Mouse (Mus musculus): ENCODE results near the gene Adgrl3.

The Adgrl3 gene

DNA sequence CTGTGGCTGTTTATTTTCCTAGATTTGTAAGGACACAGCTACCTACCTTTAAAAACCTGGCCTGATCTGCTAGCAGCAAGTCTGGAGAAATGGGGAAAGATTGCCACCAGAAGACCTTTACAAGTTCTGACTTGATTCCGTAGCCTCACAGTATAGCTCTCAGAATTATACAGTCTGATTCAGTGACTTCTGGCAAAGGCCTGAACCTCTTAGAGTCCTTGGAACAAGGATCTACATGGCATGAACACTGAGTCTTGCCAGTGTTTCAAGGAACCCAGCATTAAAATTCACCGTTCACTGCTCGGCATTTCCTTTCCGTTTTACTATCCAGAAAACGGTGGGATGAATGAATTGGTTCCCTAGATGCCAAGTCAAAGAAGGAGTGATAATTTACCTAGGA, 756.3 kb downstream of the Adgrl3 start:
- no peak for ATAC-seq (ENCODE audit: insufficient number of reproducible peaks, low FRiP score, low TSS enrichment)

GRCm38 (mm10) chr5:81776746-81777145, 756.8 kb downstream of the Adgrl3 start:
- no peak for ATAC-seq (ENCODE audit: insufficient number of reproducible peaks, low FRiP score, low TSS enrichment)

DNA sequence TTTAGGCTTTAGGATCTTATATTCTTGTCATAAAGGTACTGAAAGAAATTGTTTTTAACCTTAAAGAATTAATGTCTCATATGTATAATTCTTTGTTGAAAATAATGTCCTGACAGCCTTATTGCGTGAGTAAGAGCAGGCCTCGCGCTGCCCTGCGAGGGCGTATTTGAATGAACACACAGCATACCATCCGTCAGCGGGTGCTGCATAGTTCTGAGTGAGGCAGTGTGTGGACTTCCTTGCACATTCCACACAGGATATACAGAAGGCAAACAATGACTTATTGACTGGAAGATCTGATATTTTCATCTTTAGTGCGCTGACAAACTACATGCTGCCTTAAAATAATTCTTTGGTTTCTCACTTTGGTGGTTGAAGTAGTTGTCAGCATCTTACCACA, 764.8 kb downstream of the Adgrl3 start:
- no peak for ATAC-seq (ENCODE audit: insufficient number of reproducible peaks, low FRiP score, low TSS enrichment)

DNA sequence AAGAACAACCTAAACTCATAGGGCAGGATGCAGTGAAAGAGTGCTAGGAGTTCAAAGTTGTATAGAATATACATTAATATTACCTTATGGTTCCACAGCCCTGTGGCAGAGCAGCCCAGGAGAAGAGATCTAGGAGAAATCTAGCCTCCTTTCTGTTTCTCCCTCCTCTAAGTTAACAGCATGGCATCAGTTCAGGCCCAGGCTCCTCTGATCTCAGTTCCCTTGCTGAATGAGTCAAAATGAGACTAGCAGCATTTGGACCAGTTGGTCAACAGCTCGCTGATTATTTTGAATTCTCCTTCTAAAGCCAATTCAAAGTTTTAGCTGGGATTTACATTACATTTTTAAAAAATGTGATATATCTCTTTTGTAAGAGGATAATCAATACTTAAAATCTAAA, 770.8 kb downstream of the Adgrl3 start:
- no peak for ATAC-seq (ENCODE audit: insufficient number of reproducible peaks, low FRiP score, low TSS enrichment)

- ATAC-seq (ENCODE audit: insufficient number of reproducible peaks, low FRiP score, low TSS enrichment) = no peak
These were observed 774.2 kb downstream of the Adgrl3 start for GRCm38 (mm10) chr5:81794125-81794524.

GRCm38 (mm10) chr5:81794601-81795000, 774.7 kb downstream of the Adgrl3 start:
- no peak for ATAC-seq (ENCODE audit: insufficient number of reproducible peaks, low FRiP score, low TSS enrichment)

DNA sequence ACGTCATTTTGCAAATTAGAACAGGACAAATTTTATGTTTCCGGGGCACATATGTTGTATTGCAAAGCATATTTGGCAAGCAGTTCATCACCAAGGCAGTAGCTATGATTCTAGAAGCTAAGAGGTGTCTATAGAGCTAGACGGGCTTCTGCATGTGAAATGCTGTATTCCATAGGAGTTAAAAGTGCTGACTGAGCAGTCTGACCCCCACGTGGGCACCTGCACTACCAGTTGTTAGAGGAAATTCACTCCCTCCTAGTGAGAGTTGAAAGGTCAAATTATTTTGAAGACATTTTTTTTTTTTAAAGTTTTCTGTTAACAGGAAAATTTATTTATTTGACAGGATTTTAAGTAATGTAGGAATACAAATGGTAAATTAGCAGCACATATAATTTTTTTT, 776.2 kb downstream of the Adgrl3 start:
- no peak for ATAC-seq (ENCODE audit: insufficient number of reproducible peaks, low FRiP score, low TSS enrichment)

- ATAC-seq (ENCODE audit: insufficient number of reproducible peaks, low FRiP score, low TSS enrichment) = no peak
These were observed 791.0 kb downstream of the Adgrl3 start for GRCm38 (mm10) chr5:81810966-81811365.

- no peak for ATAC-seq (ENCODE audit: insufficient number of reproducible peaks, low FRiP score, low TSS enrichment)
These were observed 812.1 kb downstream of the Adgrl3 start for GRCm38 (mm10) chr5:81832076-81832475.

GRCm38 (mm10) chr5:81832679-81833078, 812.7 kb downstream of the Adgrl3 start:
- no peak for ATAC-seq (ENCODE audit: insufficient number of reproducible peaks, low FRiP score, low TSS enrichment)

DNA sequence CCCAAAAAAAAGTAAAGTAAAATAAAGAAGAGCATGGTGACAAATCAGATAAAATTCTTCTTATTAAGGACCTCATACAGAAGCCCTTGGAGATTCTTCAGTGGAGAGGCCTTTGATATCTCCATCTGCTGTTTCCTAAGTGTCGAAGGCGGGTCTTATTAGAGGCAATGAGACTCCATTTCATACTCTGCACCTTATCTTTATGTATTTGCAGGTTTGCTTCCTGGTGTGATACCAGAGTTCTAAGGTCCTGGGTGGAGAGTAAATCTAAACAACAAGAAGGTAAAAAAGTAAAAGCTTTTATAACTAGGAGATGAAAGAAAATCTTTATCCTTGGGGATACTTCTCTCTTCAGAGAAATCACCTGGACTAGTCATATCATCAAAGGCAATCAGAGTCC, 817.9 kb downstream of the Adgrl3 start:
- ATAC-seq (ENCODE audit: insufficient number of reproducible peaks, low FRiP score, low TSS enrichment) = no peak

- no peak for ATAC-seq (ENCODE audit: insufficient number of reproducible peaks, low FRiP score, low TSS enrichment)
These were observed 823.9 kb downstream of the Adgrl3 start for GRCm38 (mm10) chr5:81843798-81844197.

DNA sequence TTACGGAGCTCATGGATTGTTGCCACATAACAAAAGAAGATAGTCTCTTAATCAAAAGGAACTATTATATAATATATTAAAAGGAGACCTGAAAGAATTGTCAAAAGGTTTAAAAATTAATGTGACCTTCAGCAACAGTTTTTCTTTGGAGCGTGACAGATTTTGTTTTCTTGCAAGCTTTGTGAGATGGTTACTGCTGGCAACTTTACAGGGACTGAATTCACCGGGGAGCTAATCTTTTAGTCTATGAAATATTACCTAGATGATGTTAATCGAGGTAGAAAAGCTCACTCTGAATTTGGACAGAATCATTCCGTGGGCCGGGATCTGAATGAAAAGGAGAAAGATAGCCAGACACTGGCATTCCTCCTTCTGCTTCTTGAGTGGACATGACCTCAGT, 850.4 kb downstream of the Adgrl3 start:
- no peak for ATAC-seq (ENCODE audit: insufficient number of reproducible peaks, low FRiP score, low TSS enrichment)

Measured in cerebellum, adult (tissue).